Mouse (Mus musculus): ENCODE results near the gene Tifa. TPM values are rescaled to one million over a fixed set of nuclear protein-coding genes. Genes with fewer than 3 reads are reported as not detected.
A peak's percentile ranks its signal among the peaks of the same experiment; 100 is the strongest.
"Not testable (repeated sequence)": the region's sequence is repeated elsewhere in the genome, so short reads cannot be mapped to it uniquely, and the experiment has no call there.

Tifa gene
- polyA plus RNA-seq, 1 experiment from 2014 or later, result 4.9 TPM

DNA sequence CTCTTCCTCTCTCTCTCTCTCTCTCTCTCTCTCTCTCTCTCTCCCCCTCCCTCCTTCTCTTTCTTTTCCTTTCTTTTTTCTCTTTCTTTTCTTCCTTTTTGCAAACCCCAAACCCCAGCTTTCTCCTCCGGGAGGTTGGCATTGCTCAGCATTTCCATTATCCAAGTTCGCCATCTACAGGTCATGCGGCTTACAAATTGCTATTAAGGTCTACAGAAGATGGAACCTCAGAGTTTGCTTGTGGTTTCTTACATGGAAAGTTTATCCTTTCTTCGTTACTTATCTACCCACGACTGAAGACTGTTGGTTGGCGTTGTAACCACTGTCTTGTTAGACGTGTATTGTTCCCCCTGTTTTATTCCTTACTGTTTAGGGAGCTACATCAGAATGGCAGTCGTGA is 30.4 kb upstream of the Tifa start:
- H3K9me3 ChIP-seq, result no peaks in the 10 kb centered on the region
- no peak overlapping the region for H3K27ac ChIP-seq
- H3K4me1 ChIP-seq, result no peaks in the 10 kb centered on the region
- peaks cover 16% of the 10 kb centered on the region; the same call in 1 of the 2 replicates for H3K27me3 ChIP-seq
- no peak for ATAC-seq (ENCODE audit: borderline replicate concordance, extremely low read depth, low FRiP score, low TSS enrichment)
- no peak overlapping the region for H3K4me2 ChIP-seq
- 12% methylated on average over 8 of the region's 8 CpGs for WGBS
- no peak overlapping the region for H3K9ac ChIP-seq
- no peak overlapping the region for H3K4me3 ChIP-seq
- no peaks in the 10 kb centered on the region for H3K36me3 ChIP-seq

DNA sequence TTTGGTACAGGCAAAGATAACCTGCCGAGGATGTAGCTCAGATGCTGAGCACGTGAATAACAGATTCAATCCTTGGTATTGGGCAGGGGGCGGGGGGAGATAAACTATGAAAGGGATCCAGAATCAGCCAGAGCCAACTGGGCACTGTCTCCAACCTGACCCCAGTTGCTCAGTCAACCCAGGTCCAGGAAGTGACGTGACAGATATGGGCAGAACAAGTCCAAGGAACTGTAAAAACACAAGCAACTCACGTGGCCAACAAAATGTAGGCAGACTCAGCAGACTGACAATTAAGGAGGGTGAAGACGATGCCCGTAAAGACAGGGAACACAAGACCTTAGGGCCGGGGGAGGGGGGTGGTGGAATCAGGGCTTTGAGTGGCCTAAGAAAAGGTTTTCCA is 27.2 kb upstream of the Tifa start:
- 61% methylated on average over 8 of the region's 8 CpGs for WGBS
- Histone ChIP-seq H3K4me3 (no peak overlapping the region), H3K27me3 (peaks cover 12% of the 10 kb centered on the region; the same call in 1 of the 2 replicates), H3K27ac (no peak overlapping the region), H3K9me3 (no peaks in the 10 kb centered on the region), H3K9ac (no peak overlapping the region), H3K4me1 (no peaks in the 10 kb centered on the region), H3K36me3 (no peaks in the 10 kb centered on the region), H3K4me2 (no peak overlapping the region)
- ATAC-seq (ENCODE audit: borderline replicate concordance, extremely low read depth, low FRiP score, low TSS enrichment), result no peak

DNA sequence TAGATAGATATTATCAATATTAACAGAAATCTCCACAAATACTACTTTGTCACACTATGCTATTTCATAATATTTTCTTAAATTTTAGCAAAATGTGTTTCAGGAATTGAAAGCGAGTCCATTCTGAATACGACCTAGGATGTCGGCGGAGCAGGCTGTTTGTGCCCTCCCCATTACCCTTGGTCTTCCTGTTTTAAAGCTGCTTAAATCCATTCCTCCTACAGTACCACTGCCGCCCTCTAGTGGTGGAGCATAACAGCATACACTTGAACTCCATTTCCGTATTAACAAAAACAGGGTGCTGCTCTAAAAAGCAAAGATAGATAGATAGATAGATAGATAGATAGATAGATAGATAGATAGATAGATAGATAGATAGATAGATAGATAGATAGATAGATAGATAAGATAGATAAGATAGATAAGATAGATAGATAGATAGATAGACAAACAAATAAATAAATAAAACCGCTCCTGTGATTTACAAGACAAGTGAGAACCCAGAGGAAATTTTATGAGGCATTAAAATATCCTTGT is 26.5 kb upstream of the Tifa start:
- Histone ChIP-seq H3K4me3 (no peak overlapping the region), H3K36me3 (no peaks in the 10 kb centered on the region), H3K27ac (no peak overlapping the region), H3K4me1 (no peaks in the 10 kb centered on the region), H3K4me2 (peak overlapping the region; percentile 16; the same call in 1 of the 2 replicates), H3K9ac (no peak overlapping the region), H3K9me3 (no peaks in the 10 kb centered on the region), H3K27me3 (peaks cover 9% of the 10 kb centered on the region; the same call in 1 of the 2 replicates)
- no peak for ATAC-seq (ENCODE audit: borderline replicate concordance, extremely low read depth, low FRiP score, low TSS enrichment)
- 24% methylated on average over 7 of the region's 7 CpGs for WGBS

DNA sequence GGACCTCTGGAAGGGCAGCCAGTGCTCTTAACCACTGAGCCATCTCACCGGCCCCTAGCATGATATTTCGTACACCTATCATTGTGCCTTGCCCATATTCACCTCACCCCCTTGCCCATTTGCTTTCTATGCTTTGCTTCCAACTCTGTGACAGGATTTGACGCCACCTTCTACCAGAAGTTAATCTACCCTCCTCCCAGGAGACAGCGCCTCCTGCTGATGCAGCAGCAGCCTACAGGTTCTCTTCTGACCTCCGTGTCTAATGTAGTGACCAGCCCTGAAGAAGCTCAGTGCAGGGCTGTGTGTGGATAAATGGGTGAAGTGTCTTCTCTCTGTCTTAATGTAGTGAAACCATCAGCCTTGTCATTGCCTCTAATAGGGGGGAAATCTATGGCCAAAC is 25.1 kb upstream of the Tifa start:
- no peak for ATAC-seq (ENCODE audit: borderline replicate concordance, extremely low read depth, low FRiP score, low TSS enrichment)
- no peaks in the 10 kb centered on the region for H3K36me3 ChIP-seq
- H3K27ac ChIP-seq, result no peak overlapping the region
- H3K4me3 ChIP-seq, result no peak overlapping the region
- no peaks in the 10 kb centered on the region for H3K9me3 ChIP-seq
- H3K4me1 ChIP-seq, result no peaks in the 10 kb centered on the region
- H3K9ac ChIP-seq, result no peak overlapping the region
- 54% methylated on average over 5 of the region's 5 CpGs for WGBS
- H3K4me2 ChIP-seq, result no peak overlapping the region
- peaks cover 7% of the 10 kb centered on the region; the same call in 1 of the 2 replicates for H3K27me3 ChIP-seq

DNA sequence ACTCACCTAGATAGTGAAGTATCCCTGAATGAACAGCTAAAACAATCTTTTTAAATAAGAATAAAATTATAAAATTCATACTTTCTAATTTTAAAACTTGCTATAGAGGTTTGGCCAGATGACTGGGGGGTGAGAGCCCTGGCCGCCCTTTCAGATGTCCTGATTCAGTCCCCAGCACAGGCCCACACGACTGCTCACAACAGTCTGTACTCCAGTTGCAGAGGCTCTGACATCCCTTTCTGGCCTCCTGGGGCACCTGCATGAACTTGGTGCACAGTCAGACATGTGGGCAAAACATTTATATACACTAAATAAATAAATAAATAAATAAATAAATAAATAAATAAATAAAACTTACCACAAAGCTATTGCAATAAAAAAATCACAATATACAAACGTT is 23.6 kb upstream of the Tifa start:
- Histone ChIP-seq H3K4me2 (no peak overlapping the region), H3K9me3 (no peaks in the 10 kb centered on the region), H3K4me1 (no peaks in the 10 kb centered on the region), H3K4me3 (no peak overlapping the region), H3K27me3 (peaks cover 3% of the 10 kb centered on the region; the same call in 1 of the 2 replicates), H3K36me3 (no peaks in the 10 kb centered on the region), H3K27ac (no peak overlapping the region), H3K9ac (no peak overlapping the region)
- no peak for ATAC-seq (ENCODE audit: borderline replicate concordance, extremely low read depth, low FRiP score, low TSS enrichment)
- 68% methylated on average over 3 of the region's 3 CpGs for WGBS

DNA sequence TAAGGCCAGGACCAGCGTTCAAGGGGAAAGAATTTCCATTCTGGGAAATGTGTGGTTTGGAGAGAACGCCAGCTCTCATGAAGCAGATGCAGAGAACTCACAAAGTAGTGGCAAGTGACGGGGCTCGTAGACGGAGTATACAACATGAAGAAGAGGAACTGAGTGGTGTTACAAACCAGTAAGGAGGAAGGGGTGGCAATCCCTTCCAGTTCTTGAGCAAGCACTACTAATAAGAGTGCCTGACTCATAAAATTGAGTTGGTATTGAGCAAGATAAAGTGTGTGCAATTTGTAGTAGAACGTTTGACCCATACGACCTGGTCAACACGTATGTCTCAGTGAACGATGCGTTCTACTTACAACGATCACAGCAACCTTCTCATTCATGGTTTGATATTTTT is 20.5 kb upstream of the Tifa start:
- Histone ChIP-seq H3K36me3 (no peaks in the 10 kb centered on the region), H3K4me3 (no peak overlapping the region), H3K9ac (no peak overlapping the region), H3K9me3 (no peaks in the 10 kb centered on the region), H3K4me1 (no peaks in the 10 kb centered on the region), H3K27ac (no peak overlapping the region), H3K27me3 (no peaks in the 10 kb centered on the region), H3K4me2 (no peak overlapping the region)
- 79% methylated on average over 11 of the region's 11 CpGs for WGBS
- no peak for ATAC-seq (ENCODE audit: borderline replicate concordance, extremely low read depth, low FRiP score, low TSS enrichment)

DNA sequence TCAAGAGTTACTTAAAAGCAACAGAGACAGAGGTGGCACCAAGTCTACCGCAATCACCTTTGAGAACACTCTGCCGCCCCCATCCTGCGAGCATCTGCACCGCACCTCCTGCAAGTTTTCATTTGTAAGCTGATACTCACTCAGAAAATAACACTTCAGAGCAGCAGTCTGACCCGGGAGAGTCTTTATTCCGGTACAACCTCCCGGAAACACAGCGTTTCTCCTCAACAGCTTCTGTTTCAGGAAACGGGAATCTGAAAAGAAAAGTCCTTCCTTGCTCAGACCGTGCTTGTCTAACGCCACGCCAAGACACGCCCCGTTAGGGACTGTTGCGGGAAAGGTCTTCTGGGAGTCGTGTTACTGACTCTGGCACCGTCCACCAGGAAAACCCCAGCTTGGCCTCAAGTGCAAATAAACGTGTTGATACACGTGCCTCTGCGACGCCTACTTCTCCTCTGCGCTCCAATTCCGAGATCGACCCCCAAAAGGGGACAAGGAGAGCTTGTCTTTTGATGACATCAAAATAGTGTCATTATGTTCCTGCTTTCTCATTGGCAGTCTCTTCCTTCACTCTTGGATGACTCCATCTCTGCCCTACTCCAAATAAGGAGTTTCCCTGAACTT is 9.5 kb upstream of the Tifa start, which contains the start of gene Alpk1:
Gene Alpk1 (minus strand): TSS at position 507 of the 624 bp plus-strand sequence.
- Histone ChIP-seq H3K4me3 (peak within 1 kb of the TSS; percentile 44), H3K4me1 (peaks cover 6% of the 10 kb centered on the region; the same call in 1 of the 2 replicates), H3K27me3 (no peaks in the 10 kb centered on the region), H3K36me3 (no peaks in the 10 kb centered on the region), H3K9ac (peak within 1 kb of the TSS; percentile 17; the same call in 1 of the 2 replicates), H3K9me3 (no peaks in the 10 kb centered on the region), H3K27ac (peak within 1 kb of the TSS; percentile 38), H3K4me2 (peak within 1 kb of the TSS; percentile 54)
- ATAC-seq (ENCODE audit: borderline replicate concordance, extremely low read depth, low FRiP score, low TSS enrichment), result peak; percentile 91
- WGBS, result under 1% methylated on average over 24 of the region's 24 CpGs

DNA sequence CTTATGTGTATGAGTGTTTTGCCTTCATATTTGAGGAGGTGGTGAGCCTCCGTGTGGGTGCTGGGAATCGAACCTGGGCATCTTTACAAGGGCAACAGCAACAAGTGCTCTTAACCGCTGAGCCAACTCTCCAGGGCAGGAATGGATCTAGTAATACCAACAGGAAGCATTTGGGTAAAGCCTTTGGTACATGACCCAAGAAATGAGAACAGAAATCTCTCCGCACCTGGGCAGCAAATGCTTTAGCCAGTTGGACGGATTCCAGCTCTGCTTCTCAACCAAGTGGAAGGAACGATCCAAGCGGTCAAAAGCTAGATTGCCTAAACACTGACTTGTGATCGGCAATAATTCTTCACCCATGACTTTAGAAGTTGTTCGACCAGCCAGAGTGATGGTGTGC is 8.7 kb upstream of the Tifa start:
- no peak overlapping the region for H3K27ac ChIP-seq
- 90% methylated on average over 9 of the region's 9 CpGs for WGBS
- H3K36me3 ChIP-seq, result no peaks in the 10 kb centered on the region
- H3K9me3 ChIP-seq, result no peaks in the 10 kb centered on the region
- no peaks in the 10 kb centered on the region for H3K27me3 ChIP-seq
- peaks cover 6% of the 10 kb centered on the region; the same call in 1 of the 2 replicates for H3K4me1 ChIP-seq
- H3K9ac ChIP-seq, result no peak overlapping the region
- H3K4me3 ChIP-seq, result no peak overlapping the region
- H3K4me2 ChIP-seq, result no peak overlapping the region
- ATAC-seq (ENCODE audit: borderline replicate concordance, extremely low read depth, low FRiP score, low TSS enrichment), result no peak

DNA sequence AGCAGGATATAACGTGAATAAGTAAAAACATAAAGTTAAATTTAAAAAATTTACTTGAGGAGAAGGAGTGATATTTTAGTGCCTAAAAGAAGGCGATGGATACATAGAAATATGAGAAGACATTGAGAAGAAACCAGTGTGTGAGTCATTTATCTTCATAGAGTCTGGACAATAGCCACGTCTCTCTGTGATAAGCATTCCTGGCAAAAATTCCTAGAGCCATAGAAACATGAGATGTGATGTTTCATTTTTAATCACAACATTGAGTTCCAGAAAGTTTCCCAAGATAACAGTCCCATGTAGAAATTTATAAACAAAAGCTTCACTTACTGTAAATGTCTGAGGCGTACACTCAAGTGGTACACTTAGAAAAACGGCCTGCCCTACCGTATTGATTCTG is 6.7 kb upstream of the Tifa start:
- H3K27ac ChIP-seq, result no peak overlapping the region
- 47% methylated on average over 6 of the region's 6 CpGs for WGBS
- no peaks in the 10 kb centered on the region for H3K36me3 ChIP-seq
- peaks cover 3% of the 10 kb centered on the region; the same call in 1 of the 2 replicates for H3K27me3 ChIP-seq
- no peak overlapping the region for H3K4me2 ChIP-seq
- H3K4me1 ChIP-seq, result peaks cover 6% of the 10 kb centered on the region; the same call in 1 of the 2 replicates
- ATAC-seq (ENCODE audit: borderline replicate concordance, extremely low read depth, low FRiP score, low TSS enrichment), result no peak
- H3K9ac ChIP-seq, result no peak overlapping the region
- no peaks in the 10 kb centered on the region for H3K9me3 ChIP-seq
- H3K4me3 ChIP-seq, result no peak overlapping the region

DNA sequence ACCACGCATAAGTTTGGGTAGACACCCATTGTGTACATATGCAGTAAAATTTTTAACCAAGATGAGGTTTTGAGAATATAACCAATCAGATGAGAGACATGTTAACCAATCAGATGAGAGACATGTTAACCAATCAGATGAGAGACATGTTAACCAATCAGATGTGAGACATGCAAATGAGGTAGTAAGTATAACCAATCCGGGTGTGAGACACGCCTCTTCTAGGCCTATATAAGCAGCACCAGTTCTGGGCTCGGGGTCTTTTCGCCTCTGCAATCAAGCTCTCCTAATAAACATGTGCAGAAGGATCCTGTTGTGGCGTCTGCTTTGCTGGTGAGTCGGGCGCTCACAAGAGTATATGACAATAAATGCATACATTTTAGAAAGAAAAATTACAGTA is 5.9 kb upstream of the Tifa start:
- not testable (repeated sequence) for H3K9ac ChIP-seq; H3K27me3 ChIP-seq; H3K36me3 ChIP-seq; H3K4me2 ChIP-seq; H3K9me3 ChIP-seq; H3K4me3 ChIP-seq; ATAC-seq (ENCODE audit: borderline replicate concordance, extremely low read depth, low FRiP score, low TSS enrichment); H3K27ac ChIP-seq; H3K4me1 ChIP-seq
- WGBS, result 95% methylated on average over 8 of the region's 8 CpGs

DNA sequence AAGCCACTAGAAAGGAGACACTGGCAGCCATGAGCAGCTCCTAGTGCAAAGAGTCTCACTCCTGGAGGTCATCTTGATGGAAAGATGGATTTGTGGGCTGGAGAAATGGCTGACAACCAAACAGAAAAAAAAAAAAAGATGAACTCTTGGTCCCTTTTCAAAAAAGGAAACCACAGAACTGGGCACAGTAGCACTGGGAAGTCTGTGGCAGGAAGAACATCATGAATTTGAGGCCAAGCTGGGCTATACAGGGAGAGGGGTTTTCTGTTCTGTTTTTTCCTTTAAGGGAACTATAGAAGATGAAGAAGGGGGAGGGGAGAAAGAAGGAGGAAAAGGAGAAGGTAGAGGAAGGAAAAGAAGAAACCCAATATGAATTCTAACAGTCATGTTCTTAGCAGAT is 2.6 kb upstream of the Tifa start:
- Histone ChIP-seq H3K36me3 (no peaks in the 10 kb centered on the region), H3K9ac (no peak overlapping the region), H3K4me1 (peaks cover 13% of the 10 kb centered on the region), H3K27me3 (peaks cover 17% of the 10 kb centered on the region; the same call in 1 of the 2 replicates), H3K4me3 (no peak overlapping the region), H3K27ac (no peak overlapping the region), H3K9me3 (no peaks in the 10 kb centered on the region), H3K4me2 (no peak overlapping the region)
- ATAC-seq (ENCODE audit: borderline replicate concordance, extremely low read depth, low FRiP score, low TSS enrichment), result no peak

DNA sequence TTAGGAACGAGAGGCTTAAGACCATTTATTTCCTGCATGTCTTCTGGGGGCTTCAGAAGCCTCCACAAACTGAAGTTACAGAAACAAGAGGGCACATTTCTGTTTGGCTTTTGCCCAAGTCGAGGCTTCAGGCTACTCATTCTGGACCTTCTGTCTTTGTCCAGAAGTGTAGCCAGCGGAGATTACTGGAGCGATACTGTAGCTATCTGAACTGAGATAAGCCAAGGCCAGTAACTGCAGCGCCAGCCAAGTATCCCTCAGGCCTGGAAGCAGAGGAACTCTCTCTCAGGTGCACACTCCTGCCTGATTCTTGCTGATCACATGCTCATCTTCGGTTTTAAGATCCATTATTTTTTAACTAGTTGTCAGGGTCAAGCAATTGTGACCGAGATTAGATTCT is 1.6 kb upstream of the Tifa start:
- Histone ChIP-seq H3K36me3 (no peaks in the 10 kb centered on the region), H3K4me1 (peaks cover 13% of the 10 kb centered on the region), H3K4me2 (no peak overlapping the region), H3K9ac (no peak overlapping the region), H3K27ac (no peak overlapping the region), H3K27me3 (peaks cover 17% of the 10 kb centered on the region; the same call in 1 of the 2 replicates), H3K4me3 (no peak overlapping the region), H3K9me3 (no peaks in the 10 kb centered on the region)
- ATAC-seq (ENCODE audit: borderline replicate concordance, extremely low read depth, low FRiP score, low TSS enrichment), result no peak
- WGBS, result 52% methylated on average over 7 of the region's 7 CpGs

Measured in lung, embryonic 15.5 days (tissue).